Mouse (Mus musculus): ENCODE results near the gene Atp5g2.

DNA sequence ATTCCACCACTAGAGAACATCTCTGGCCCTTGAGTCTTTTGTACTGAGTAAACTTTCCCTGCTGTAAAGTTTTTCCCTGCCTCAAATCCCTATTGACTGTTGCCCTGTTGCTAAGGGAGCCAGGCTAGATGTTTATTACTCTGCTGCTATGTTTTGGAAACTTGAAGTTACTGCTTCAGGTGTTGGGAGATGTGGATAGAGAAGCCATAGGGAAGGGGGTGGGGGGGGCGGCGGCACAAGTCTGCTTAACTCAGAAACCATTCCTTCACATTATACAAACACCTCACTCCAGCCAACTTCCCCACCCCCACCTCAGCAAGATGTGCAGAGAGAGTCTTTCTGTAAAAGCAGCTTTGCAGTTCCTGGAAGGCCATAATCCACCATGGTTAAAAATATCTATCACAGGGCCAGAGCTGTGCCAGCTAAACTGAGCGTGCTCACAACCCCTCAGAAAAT, 14.2 kb downstream of the Atp5g2 start:
- TF ChIP-seq TAL1 (IDR thresholded peaks at IDR 0.05; ENCODE audit: low read length), result no peak
- no peak for TF ChIP-seq GATA1 (IDR thresholded peaks at IDR 0.05; ENCODE audit: low read length)
